Mouse (Mus musculus): ENCODE data around the gene Smim7. TPM values are rescaled to one million over a fixed set of nuclear protein-coding genes. Genes with fewer than 3 reads are reported as not detected.

Smim7 gene
- polyA plus RNA-seq, 1 experiment from 2014 or later: 16.5 TPM

- WGBS (ENCODE audit: missing documents): 92% methylated on average over 2 of the region's 2 CpGs
- Histone ChIP-seq H3K79me2 (ENCODE audit: inconsistent target) (peaks cover 27% of the 10 kb centered on the region), H3K27ac (no peak overlapping the region), H3K36me3 (ENCODE audit: inconsistent target) (peaks cover 48% of the 10 kb centered on the region), H3K4me3 (ENCODE audit: inconsistent target) (no peak overlapping the region)
Measured at GRCm38 (mm10) chr8:72565970-72566369, 4.9 kb downstream of the Smim7 start.

- Histone ChIP-seq H3K79me2 (ENCODE audit: inconsistent target) (no peaks in the 10 kb centered on the region), H3K4me3 (ENCODE audit: inconsistent target) (no peak overlapping the region), H3K27ac (no peak overlapping the region), H3K36me3 (ENCODE audit: inconsistent target) (peaks cover 19% of the 10 kb centered on the region)
- 100% methylated on average over 1 of the region's 1 CpGs for WGBS (ENCODE audit: missing documents)
Measured at GRCm38 (mm10) chr8:72561111-72561689, 9.7 kb downstream of the Smim7 start.

- WGBS (ENCODE audit: missing documents): 100% methylated on average over 4 of the region's 4 CpGs
Measured at GRCm38 (mm10) chr8:72555770-72556169, 15.1 kb downstream of the Smim7 start.

GRCm38 (mm10) chr8:72549314-72549892, 21.5 kb downstream of the Smim7 start:
- H3K27ac ChIP-seq: peak overlapping the region; percentile 69; the same call in 1 of the 2 replicates
- WGBS (ENCODE audit: missing documents): 22% methylated on average over 5 of the region's 5 CpGs
- H3K4me3 ChIP-seq (ENCODE audit: inconsistent target): peak overlapping the region; percentile 66
- no peaks in the 10 kb centered on the region for H3K36me3 ChIP-seq (ENCODE audit: inconsistent target)
- H3K79me2 ChIP-seq (ENCODE audit: inconsistent target): peaks cover 52% of the 10 kb centered on the region

More at GRCm38 (mm10) chr8:72555770-72556169, 15.1 kb downstream of the Smim7 start:
- H3K4me3 ChIP-seq (ENCODE audit: inconsistent target): no peak overlapping the region
- H3K79me2 ChIP-seq (ENCODE audit: inconsistent target): no peaks in the 10 kb centered on the region
- H3K27ac ChIP-seq: no peak overlapping the region
- no peaks in the 10 kb centered on the region for H3K36me3 ChIP-seq (ENCODE audit: inconsistent target)

GRCm38 (mm10) chr8:72548644-72549313, 22.1 kb downstream of the Smim7 start:
- no peaks in the 10 kb centered on the region for H3K36me3 ChIP-seq (ENCODE audit: inconsistent target)

GRCm38 (mm10) chr8:72547802-72548643, 22.9 kb downstream of the Smim7 start, which contains the start of gene Med26:
TSS of gene Med26 (minus strand) at chr8:72548270.
- Histone ChIP-seq H3K27ac (peak within 1 kb of the TSS; percentile 69), H3K36me3 (ENCODE audit: inconsistent target) (no peaks in the 10 kb centered on the region), H3K79me2 (ENCODE audit: inconsistent target) (peaks cover 66% of the 10 kb centered on the region), H3K4me3 (ENCODE audit: inconsistent target) (peak within 1 kb of the TSS; percentile 87)
- under 1% methylated on average over 68 of the region's 92 CpGs for WGBS (ENCODE audit: missing documents)

More at GRCm38 (mm10) chr8:72548644-72549313, 22.1 kb downstream of the Smim7 start:
- peak overlapping the region; percentile 66 for H3K4me3 ChIP-seq (ENCODE audit: inconsistent target)
- H3K27ac ChIP-seq: peak overlapping the region; percentile 69
- under 1% methylated on average over 41 of the region's 45 CpGs for WGBS (ENCODE audit: missing documents)
- H3K79me2 ChIP-seq (ENCODE audit: inconsistent target): peaks cover 59% of the 10 kb centered on the region

GRCm38 (mm10) chr8:72547122-72547801, 23.6 kb downstream of the Smim7 start:
- Histone ChIP-seq H3K4me3 (ENCODE audit: inconsistent target) (peak overlapping the region; percentile 87), H3K27ac (peak overlapping the region; percentile 21; the same call in 1 of the 2 replicates), H3K36me3 (ENCODE audit: inconsistent target) (no peaks in the 10 kb centered on the region), H3K79me2 (ENCODE audit: inconsistent target) (peaks cover 74% of the 10 kb centered on the region)
- 3% methylated on average over 26 of the region's 27 CpGs for WGBS (ENCODE audit: missing documents)

- no peaks in the 10 kb centered on the region for H3K36me3 ChIP-seq (ENCODE audit: inconsistent target)
- peaks cover 96% of the 10 kb centered on the region for H3K79me2 ChIP-seq (ENCODE audit: inconsistent target)
- H3K27ac ChIP-seq: no peak overlapping the region
- no peak overlapping the region for H3K4me3 ChIP-seq (ENCODE audit: inconsistent target)
Measured at GRCm38 (mm10) chr8:72539234-72539633, 31.7 kb downstream of the Smim7 start.

GRCm38 (mm10) chr8:72534888-72535287, 36.0 kb downstream of the Smim7 start:
- Histone ChIP-seq H3K79me2 (ENCODE audit: inconsistent target) (peaks cover 98% of the 10 kb centered on the region), H3K36me3 (ENCODE audit: inconsistent target) (no peaks in the 10 kb centered on the region), H3K4me3 (ENCODE audit: inconsistent target) (no peak overlapping the region), H3K27ac (no peak overlapping the region)
- WGBS (ENCODE audit: missing documents): 93% methylated on average over 3 of the region's 3 CpGs

GRCm38 (mm10) chr8:72532103-72532502, 38.8 kb downstream of the Smim7 start:
- Histone ChIP-seq H3K27ac (no peak overlapping the region), H3K79me2 (ENCODE audit: inconsistent target) (peaks cover 100% of the 10 kb centered on the region), H3K4me3 (ENCODE audit: inconsistent target) (no peak overlapping the region), H3K36me3 (ENCODE audit: inconsistent target) (no peaks in the 10 kb centered on the region)
- 83% methylated on average over 1 of the region's 1 CpGs for WGBS (ENCODE audit: missing documents)

- Histone ChIP-seq H3K4me3 (ENCODE audit: inconsistent target) (no peak overlapping the region), H3K79me2 (ENCODE audit: inconsistent target) (peaks cover 84% of the 10 kb centered on the region), H3K27ac (peak overlapping the region; percentile 42), H3K36me3 (ENCODE audit: inconsistent target) (no peaks in the 10 kb centered on the region)
Measured at GRCm38 (mm10) chr8:72521888-72522287, 49.0 kb downstream of the Smim7 start.

GRCm38 (mm10) chr8:72517421-72517988, 53.4 kb downstream of the Smim7 start:
- Histone ChIP-seq H3K36me3 (ENCODE audit: inconsistent target) (no peaks in the 10 kb centered on the region), H3K27ac (no peak overlapping the region), H3K4me3 (ENCODE audit: inconsistent target) (no peak overlapping the region), H3K79me2 (ENCODE audit: inconsistent target) (peaks cover 90% of the 10 kb centered on the region)
- WGBS (ENCODE audit: missing documents): 93% methylated on average over 7 of the region's 7 CpGs
